Mouse (Mus musculus) embryonic stem cell, embryonic (primary cell): ENCODE results near the gene P3h3.

Experiments used
- CTCF ChIA-PET, 4 experiments: fragments of 300-600 bp in 2 of 4; fragments of 350-600 bp in 2 of 4; sonication (Branson Sonifier 250); formaldehyde crosslinking; loops; one replicate each; lab custom pipeline; 2022; ENCODE audit warnings: inconsistent platforms in 2 of 4; lab: Charles Lee
- POLR2A ChIA-PET, 4 experiments: fragments of 300-600 bp in 2 of 4; fragments of 350-600 bp in 2 of 4; sonication (Branson Sonifier 250); formaldehyde crosslinking; loops; one replicate each; lab custom pipeline; 2022; ENCODE audit warnings: antibody characterized with exemption in 4 of 4, inconsistent platforms in 1 of 4; lab: Charles Lee

Gene P3h3

DNA sequence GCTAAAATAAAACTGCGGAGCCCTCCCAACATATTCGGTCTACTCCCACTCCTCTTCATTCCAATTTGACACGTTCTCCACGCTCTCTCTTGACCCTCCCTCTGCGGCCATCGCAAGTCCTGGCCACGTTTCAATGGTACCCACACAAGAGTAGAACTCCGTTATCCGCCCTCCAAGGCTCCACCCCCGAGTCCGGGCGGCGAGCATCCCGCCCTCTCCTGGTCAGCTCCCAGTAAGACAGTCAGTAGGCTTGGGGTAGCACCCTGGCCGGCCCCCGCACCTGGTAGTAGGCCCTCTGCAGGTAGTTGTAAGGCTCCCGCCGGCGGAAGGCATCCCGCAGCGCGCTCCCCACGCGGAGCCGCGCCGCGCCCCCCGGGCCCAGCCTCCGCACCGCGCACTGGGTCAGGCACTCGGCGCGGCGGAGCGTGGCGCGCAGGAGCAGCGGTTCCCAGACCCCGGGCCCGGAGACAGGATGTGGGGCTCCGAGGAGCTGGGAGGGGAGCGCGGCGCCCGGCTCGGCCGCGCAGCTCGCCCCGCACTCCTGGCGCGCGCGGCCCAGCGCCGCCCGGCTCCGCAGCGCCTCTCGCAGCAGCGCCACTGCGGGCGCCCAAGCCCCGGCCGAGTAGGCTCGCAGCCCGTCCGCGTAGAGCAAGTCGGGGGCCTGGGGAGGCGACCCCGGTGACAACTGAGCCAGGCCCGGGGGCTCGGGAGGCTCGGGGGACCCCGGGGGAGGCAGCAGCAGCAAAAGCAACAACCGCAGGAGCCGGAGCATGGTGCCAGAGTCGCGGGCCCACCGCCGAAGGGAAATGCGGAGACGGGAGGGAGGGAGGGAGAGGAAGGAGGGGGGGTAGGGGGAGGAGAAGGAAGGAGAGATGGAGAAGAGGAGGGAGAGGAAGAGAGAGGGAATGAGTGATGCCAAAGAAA, at the start of gene P3h3:
Gene P3h3 (minus strand): TSS at position 837 of the 924 bp plus-strand sequence.
- POLR2A ChIA-PET: interaction anchor here (0.5 to 3.9 kb wide), 40 partner anchors 10 to 246 kb away, joined by 3 to 28 read pairs (median 5); partner anchors contain the start of genes Cdca3 (in 3 of the 4), Mlf2 (in 3 of the 4), Usp5 (in 3 of the 4) and Emg1 (in 1 of the 4)
- CTCF ChIA-PET: interaction anchor here (0.5 to 3.8 kb wide), 39 partner anchors 10 to 500 kb away, joined by 3 to 42 read pairs (median 5); partner anchors contain the start of genes Mlf2 (in 3 of the 4), Cdca3 (in 1 of the 4), Gnb3 (in 1 of the 4) and Pex5 (in 1 of the 4)

- CTCF ChIA-PET: interaction anchor here (0.6 to 3.9 kb wide), 42 partner anchors 8 to 412 kb away, joined by 3 to 93 read pairs (median 8); partner anchors contain the start of genes Mlf2 (in 4 of the 4), P3h3 (in 3 of the 4), Zfp384 (in 2 of the 4) and C1rl (in 1 of the 4)
- POLR2A ChIA-PET: interaction anchor here (0.6 to 21.9 kb wide), 64 partner anchors 8 to 519 kb away, joined by 3 to 455 read pairs (median 7); partner anchors contain the start of genes Grcc10 (in 3 of the 4), Mlf2 (in 3 of the 4), Cdca3 (in 2 of the 4) and Cops7a (in 2 of the 4)
These were observed 47.7 kb upstream of the P3h3 start for GRCm38 (mm10) chr6:124904991-124905860.

DNA sequence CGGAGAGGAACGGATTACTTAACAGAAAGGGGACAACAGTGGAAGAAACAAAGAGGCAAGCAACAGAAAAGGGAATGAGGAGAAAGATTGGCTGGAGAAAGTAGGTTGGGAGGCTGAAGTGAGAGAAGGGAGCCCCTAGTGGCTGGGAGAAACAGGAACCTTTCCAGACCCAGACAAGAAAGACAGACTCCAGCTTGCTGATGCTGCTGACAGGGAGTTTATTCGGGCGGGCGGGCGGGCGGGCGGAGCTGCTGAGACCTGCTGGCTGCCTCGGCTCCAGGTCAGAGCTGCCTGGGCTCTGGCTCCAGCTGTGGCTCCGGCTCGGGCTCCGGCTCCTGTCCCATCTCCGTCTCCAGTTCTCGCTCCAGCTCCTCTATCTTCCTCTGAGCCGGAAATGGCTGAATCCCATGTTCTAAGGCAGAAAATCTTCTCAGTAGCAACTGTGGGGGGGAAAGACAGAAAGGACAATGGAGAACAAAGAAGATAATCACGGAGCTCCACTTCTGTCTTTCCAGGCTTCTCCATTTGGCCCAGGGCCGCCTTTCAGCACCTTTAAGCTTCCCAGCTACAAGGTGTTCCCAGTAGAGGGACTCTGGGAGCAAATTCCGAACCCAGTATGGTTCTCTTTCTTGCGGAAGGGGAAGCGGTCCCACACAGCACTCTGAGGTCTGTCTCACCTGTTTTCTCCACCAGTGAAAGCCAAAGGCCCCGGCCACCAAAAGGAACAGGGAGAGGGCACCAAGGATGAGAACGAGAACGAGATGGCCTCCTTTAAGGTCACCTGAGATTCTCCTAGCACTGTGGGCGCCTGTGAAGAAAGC, 46.8 kb upstream of the P3h3 start:
- ChIA-PET CTCF (interaction anchor here (0.5 to 3.9 kb wide), 81 partner anchors 7 to 530 kb away, joined by 3 to 93 read pairs (median 6); partner anchors contain the start of genes Mlf2 (in 4 of the 4), P3h3 (in 4 of the 4), Zfp384 (in 3 of the 4) and Gpr162 (in 2 of the 4)), POLR2A (interaction anchor here (0.6 to 21.9 kb wide), 98 partner anchors 9 to 520 kb away, joined by 3 to 455 read pairs (median 5); partner anchors contain the start of genes Grcc10 (in 3 of the 4), Mlf2 (in 3 of the 4), Cdca3 (in 2 of the 4) and Cops7a (in 2 of the 4))

GRCm38 (mm10) chr6:124903580-124904151, 46.1 kb upstream of the P3h3 start:
- CTCF ChIA-PET: interaction anchor here (0.6 to 3.9 kb wide), 81 partner anchors 8 to 530 kb away, joined by 3 to 93 read pairs (median 6); partner anchors contain the start of genes Mlf2 (in 4 of the 4), P3h3 (in 4 of the 4), Zfp384 (in 3 of the 4) and Gpr162 (in 2 of the 4)
- POLR2A ChIA-PET: interaction anchor here (0.6 to 21.9 kb wide), 94 partner anchors 8 to 521 kb away, joined by 3 to 455 read pairs (median 5); partner anchors contain the start of genes Grcc10 (in 3 of the 4), Mlf2 (in 3 of the 4), Cdca3 (in 2 of the 4) and Cops7a (in 2 of the 4)

- ChIA-PET CTCF (interaction anchor here in 1 of 4 experiments (0.6 kb wide), 1 partner anchor 243 kb away, joined by 5 read pairs; the partner anchor contains the start of gene Iffo1), POLR2A (interaction anchor here in 2 of 4 experiments (0.7 to 21.9 kb wide), 7 partner anchors 9 to 72 kb away, joined by 4 to 455 read pairs (median 32); partner anchors contain the start of genes Cdca3 (in 1 of the 2), Lag3 (in 1 of the 2), Mlf2 (in 1 of the 2) and Ptms (in 1 of the 2))
These were observed 44.3 kb upstream of the P3h3 start for GRCm38 (mm10) chr6:124901851-124902250.

- POLR2A ChIA-PET: interaction anchor here in 3 of 4 experiments (0.6 to 21.9 kb wide), 33 partner anchors 9 to 533 kb away, joined by 3 to 455 read pairs (median 4); partner anchors contain the start of genes Mlf2 (in 3 of the 3), Cdca3 (in 2 of the 3), Usp5 (in 2 of the 3) and Cd4 (in 1 of the 3)
- CTCF ChIA-PET: interaction anchor here (0.6 to 2.3 kb wide), 14 partner anchors 27 to 530 kb away, joined by 3 to 12 read pairs (median 5); partner anchors contain the start of gene Mlf2 (in 2 of the 4)
These were observed 43.4 kb upstream of the P3h3 start for GRCm38 (mm10) chr6:124900801-124901480.

GRCm38 (mm10) chr6:124900056-124900800, 42.7 kb upstream of the P3h3 start:
- CTCF ChIA-PET: interaction anchor here (0.6 to 2.3 kb wide), 19 partner anchors 8 to 692 kb away, joined by 3 to 12 read pairs (median 5); partner anchors contain the start of genes Mlf2 (in 3 of the 4) and Gpr162 (in 1 of the 4)
- POLR2A ChIA-PET: interaction anchor here in 3 of 4 experiments (0.6 to 21.9 kb wide), 44 partner anchors 8 to 237 kb away, joined by 3 to 455 read pairs (median 4); partner anchors contain the start of genes Cdca3 (in 3 of the 3), Mlf2 (in 3 of the 3), Usp5 (in 3 of the 3) and Cd4 (in 1 of the 3)

- CTCF ChIA-PET: interaction anchor here in 2 of 4 experiments (0.6 to 0.9 kb wide), 2 partner anchors 17 to 75 kb away, joined by 5 to 15 read pairs; no protein-coding TSS in a partner anchor
- POLR2A ChIA-PET: interaction anchor here in 3 of 4 experiments (0.6 to 21.9 kb wide), 6 partner anchors 12 to 149 kb away, joined by 3 to 455 read pairs (median 4); partner anchors contain the start of genes Mlf2 (in 2 of the 3) and Ptms (in 1 of the 3)
These were observed 40.8 kb upstream of the P3h3 start for GRCm38 (mm10) chr6:124898359-124898758.

DNA sequence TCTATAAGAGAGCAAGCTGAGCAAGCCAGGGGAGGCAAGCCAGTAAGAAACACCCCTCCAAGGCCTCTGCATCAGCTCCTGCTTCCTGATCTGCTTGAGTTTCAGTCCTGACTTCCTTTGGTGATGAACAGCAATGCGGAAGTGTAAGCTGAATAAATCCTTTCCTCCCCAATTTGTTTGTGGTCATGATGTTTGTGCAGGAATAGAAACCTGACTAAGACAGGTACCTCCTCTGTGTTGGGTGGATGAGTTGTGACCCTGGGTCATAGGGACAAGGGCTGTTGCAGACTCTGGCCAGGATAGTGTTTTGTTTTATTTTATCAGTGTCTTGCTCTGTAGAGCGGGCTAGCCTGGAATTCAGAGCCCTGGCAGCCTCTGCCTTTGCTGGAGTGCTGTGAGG, 36.6 kb upstream of the P3h3 start:
- POLR2A ChIA-PET: interaction anchor here in 3 of 4 experiments (0.6 to 1.7 kb wide), 3 partner anchors 10 to 32 kb away, joined by 4 to 7 read pairs (median 4); no protein-coding TSS in a partner anchor
- CTCF ChIA-PET: interaction anchor here in 2 of 4 experiments (1.0 to 3.0 kb wide), 4 partner anchors 10 to 34 kb away, joined by 3 to 22 read pairs (median 4); no protein-coding TSS in a partner anchor

DNA sequence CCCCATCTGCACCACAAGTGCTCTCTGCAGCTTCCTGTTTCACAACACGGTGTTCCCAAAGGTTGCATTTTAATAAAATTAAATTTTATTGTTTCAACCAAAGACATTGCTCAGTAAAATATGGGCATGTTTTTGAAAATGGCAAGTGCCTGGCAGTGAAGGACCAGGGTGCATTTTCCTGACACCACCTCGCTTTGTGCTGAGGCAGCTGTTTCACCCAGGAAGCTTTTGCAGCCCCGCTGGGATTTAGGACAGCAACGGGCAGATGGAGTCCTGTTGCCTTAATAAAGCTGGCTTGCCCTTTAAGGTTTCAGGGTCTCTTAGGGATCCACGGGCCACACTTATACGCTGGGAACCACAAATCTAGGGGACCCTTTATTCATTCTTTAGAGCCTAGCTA, 33.4 kb upstream of the P3h3 start:
- CTCF ChIA-PET: interaction anchor here in 3 of 4 experiments (0.6 to 3.0 kb wide), 4 partner anchors 13 to 321 kb away, joined by 3 to 22 read pairs (median 8); partner anchors contain the start of gene C1rb (in 1 of the 3)

DNA sequence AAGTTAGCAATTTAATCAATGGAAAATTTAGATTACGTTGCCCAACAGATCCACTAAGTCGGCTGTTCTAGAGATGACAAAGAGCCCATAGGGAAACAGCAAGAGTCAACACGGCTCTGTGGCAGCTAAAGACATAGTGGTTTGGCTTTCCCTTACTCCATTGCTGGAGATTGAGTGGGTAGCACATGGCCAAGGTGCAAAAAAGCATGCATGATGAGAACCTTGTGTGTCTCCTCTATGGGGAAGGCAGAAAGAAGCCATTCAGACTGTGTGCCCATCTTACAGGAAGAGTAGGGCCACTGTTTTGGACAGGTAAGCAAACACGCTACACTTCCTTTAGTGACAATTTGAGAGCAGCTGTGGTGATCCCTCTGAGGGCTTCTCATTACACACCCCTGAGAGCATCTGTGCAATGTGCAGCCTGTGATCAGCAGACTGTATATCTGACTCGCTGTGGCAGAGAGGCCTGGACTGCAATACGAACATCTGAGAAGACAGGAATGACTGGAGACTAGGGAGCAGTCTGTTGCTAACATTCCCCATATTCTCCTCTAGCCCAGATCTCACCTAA, 31.1 kb upstream of the P3h3 start:
- CTCF ChIA-PET: interaction anchor here in 1 of 4 experiments (1.3 kb wide), 1 partner anchor 16 kb away, joined by 4 read pairs; no protein-coding TSS in a partner anchor

More for the DNA sequence above, 33.4 kb upstream of the P3h3 start:
- POLR2A ChIA-PET: interaction anchor here in 3 of 4 experiments (0.5 to 2.7 kb wide), 14 partner anchors 9 to 269 kb away, joined by 3 to 16 read pairs (median 3); partner anchors contain the start of gene Gpr162 (in 1 of the 3)

DNA sequence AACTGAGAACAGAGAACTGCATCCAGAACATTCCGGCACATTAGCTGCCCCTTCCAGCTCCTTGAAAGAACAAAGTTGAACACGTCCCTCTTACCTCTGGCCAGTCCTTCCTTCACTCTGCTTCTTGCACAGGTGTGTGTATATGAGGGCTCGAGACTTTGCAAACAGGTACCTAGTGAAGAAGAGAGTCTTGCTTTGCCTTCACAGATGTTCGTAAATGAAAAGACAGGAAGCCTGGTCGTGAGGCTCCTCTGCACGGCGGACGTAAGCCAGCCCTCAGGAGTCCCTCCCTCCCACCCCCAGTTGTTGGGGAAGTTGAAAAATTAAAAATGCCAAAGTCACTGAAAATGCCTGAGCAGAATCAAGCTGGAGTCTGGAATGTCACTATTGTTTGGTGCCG, 30.4 kb upstream of the P3h3 start, which contains the start of gene Cd4:
Gene Cd4 (minus strand): TSS at position 236 of the 400 bp plus-strand sequence.
- CTCF ChIA-PET: interaction anchor here in 1 of 4 experiments (1.3 kb wide), 1 partner anchor 16 kb away, joined by 4 read pairs; no protein-coding TSS in a partner anchor
- POLR2A ChIA-PET: interaction anchor here in 2 of 4 experiments (0.6 to 2.9 kb wide), 8 partner anchors 9 to 205 kb away, joined by 3 to 12 read pairs (median 3); partner anchors contain the start of gene Grcc10 (in 1 of the 2)

More for the DNA sequence above, 31.1 kb upstream of the P3h3 start:
- POLR2A ChIA-PET: interaction anchor here in 2 of 4 experiments (1.2 to 2.9 kb wide), 5 partner anchors 8 to 147 kb away, joined by 3 to 12 read pairs (median 3); partner anchors contain the start of gene Grcc10 (in 1 of the 2)
